Mouse (Mus musculus) ES-E14 (cell line): ENCODE results near the gene Vmn2r11.
"Not testable (repeated sequence)": the region's sequence is repeated elsewhere in the genome, so short reads cannot be mapped to it uniquely, and the experiment has no call there.

Experiments
- CHD2 ChIP-seq: IDR thresholded peaks from 2 replicates; pipeline ENCODE4 v1.6.1; 2014; ENCODE audit warnings: mild to moderate bottlenecking, low read depth, low read length, inconsistent platforms
- HCFC1 ChIP-seq: IDR thresholded peaks from 2 replicates; pipeline ENCODE4 v1.6.1; 2012; ENCODE audit warnings: low read length, inconsistent platforms, borderline replicate concordance; ENCODE audit not compliant: insufficient read depth
- MAFK ChIP-seq: IDR thresholded peaks from 2 replicates; pipeline ENCODE4 v1.6.1; 2014; ENCODE audit warnings: mild to moderate bottlenecking, low read depth, low read length, inconsistent platforms; ENCODE audit not compliant: insufficient read depth
- ZC3H11A ChIP-seq: IDR thresholded peaks from 2 replicates; pipeline ENCODE4 v1.6.1; 2012; ENCODE audit warnings: low read depth, mild to moderate bottlenecking, inconsistent platforms, low read length, borderline replicate concordance
- ZNF384 ChIP-seq: IDR thresholded peaks from 2 replicates; pipeline ENCODE4 v1.6.1; 2012; ENCODE audit warnings: low read depth, low read length, inconsistent platforms

DNA sequence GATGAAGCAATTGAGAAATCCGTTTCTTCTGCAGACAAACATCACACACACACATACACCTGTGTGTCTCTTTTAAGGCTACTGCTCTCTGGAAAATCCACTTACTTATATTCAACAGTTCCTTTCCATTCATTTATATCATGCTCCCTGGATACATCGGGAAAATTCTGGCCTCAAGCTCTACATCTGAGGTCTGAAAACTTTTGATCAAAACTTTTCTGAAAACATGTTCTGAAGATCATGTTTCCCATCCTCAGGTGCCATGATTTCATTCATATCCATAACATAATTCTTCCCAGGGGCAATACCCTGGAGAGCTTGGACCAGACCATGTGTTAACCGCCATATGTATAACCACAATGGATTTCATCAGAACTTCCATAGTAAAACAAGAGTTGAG, at the start of gene Vmn2r11:
- TF ChIP-seq ZC3H11A, CHD2, HCFC1, ZNF384, MAFK: not testable (repeated sequence)
